Mouse (Mus musculus) gastrocnemius, adult 2 months (tissue): Measurements from ENCODE around the gene Scfd2. TPM values are rescaled to one million over a fixed set of nuclear protein-coding genes. Genes with fewer than 3 reads are reported as not detected.

Source experiments
- DNase-seq: peaks from one replicate; pipeline ENCODE4 v3.0.0; 2022
- H3K27ac ChIP-seq: fragments of 200-600 bp; 2 replicates; pipeline ENCODE4 v1.8.1; 2022; ENCODE audit warnings: mild to moderate bottlenecking
- H3K4me3 ChIP-seq: fragments of 200-600 bp; 2 replicates; pipeline ENCODE4 v1.8.1; 2022; ENCODE audit warnings: mild to moderate bottlenecking, moderate library complexity
- CTCF ChIP-seq: fragments of 200-600 bp; IDR thresholded peaks from 2 replicates; pipeline ENCODE4 v1.8.1; 2022; ENCODE audit warnings: antibody characterized with exemption, mild to moderate bottlenecking, moderate library complexity
- intact Hi-C: fragments of 180-260 bp; cut with DNase I; formaldehyde crosslinking; loops from one replicate; pipeline ENCODE4 v1.15.1; 2025
- total RNA-seq, 2 experiments: library from RNA; stranded (reverse); gene quantifications; 2 replicates each; pipeline ENCODE4 v1.2.3; 2021

Gene Scfd2
- total RNA-seq, 2 experiments from 2014 or later: 10.3 to 11.7 TPM

DNA sequence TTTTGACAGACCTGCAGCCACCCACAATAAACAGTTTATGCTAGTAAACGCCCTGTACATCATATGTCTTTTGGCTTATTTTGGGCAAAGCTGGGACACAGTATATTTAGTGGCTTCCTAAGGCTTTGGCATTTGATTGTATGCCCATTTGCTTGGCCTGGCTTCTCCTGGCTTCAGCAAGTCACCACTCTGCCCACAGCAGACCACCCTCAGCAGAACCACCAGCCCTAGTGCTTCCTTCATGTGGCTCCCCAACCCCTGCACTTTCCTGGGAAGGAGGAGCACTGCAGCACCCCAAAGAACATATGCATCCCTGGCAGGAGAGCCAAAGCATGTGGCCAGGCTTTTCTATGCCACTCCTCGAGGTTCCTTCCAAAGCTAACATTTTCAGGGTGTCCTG is 188.5 kb downstream of the Scfd2 start:
- Histone ChIP-seq H3K27ac (no peak overlapping the region), H3K4me3 (no peak overlapping the region)
- no peak for DNase-seq
- intact Hi-C loops: no loop called here
- no peak for TF ChIP-seq CTCF

DNA sequence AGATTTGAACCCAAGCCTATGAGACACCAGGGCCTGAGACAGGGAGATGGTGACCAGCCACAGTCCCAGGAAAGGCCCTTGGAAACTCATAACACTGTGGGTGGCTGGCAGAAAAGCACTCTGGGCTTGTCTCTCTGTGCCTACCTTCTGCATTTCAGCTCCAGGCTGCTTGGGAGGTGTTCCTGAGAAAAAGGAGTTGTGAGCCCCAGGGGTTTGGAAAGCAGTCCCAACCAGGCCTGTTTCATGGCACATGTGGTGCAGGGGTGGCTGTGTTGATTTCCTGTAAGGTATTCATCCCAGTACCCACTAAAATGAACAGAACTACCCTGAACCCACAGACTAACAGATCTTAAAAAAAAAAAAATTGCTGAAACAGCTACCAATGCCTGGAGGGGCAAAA is 189.0 kb downstream of the Scfd2 start:
- intact Hi-C loops: no loop called here
- DNase-seq: no peak
- no peak overlapping the region for H3K27ac ChIP-seq
- TF ChIP-seq CTCF: no peak
- H3K4me3 ChIP-seq: no peak overlapping the region

DNA sequence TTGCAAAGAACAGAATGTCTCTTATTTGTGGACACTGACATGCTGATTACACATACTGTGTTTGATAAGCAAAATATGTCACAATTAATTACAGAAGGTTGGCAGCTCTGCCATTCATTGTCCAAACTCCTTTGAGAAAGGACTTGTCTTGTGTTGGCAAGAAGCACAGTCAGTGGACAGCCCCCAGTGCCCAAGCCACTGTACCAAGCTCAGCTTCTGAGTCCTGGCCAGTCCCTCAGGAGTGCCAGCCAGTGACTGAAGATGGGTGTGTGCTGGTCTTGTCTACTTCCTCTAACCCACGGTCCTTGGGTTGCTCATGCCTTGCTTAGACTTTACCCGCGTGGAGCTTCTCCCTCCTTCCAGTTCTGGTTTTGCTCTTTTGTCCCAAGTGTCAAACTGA is 194.1 kb downstream of the Scfd2 start:
- intact Hi-C loops: no loop called here
- TF ChIP-seq CTCF: no peak
- H3K27ac ChIP-seq: no peak overlapping the region
- no peak overlapping the region for H3K4me3 ChIP-seq
- DNase-seq: no peak

DNA sequence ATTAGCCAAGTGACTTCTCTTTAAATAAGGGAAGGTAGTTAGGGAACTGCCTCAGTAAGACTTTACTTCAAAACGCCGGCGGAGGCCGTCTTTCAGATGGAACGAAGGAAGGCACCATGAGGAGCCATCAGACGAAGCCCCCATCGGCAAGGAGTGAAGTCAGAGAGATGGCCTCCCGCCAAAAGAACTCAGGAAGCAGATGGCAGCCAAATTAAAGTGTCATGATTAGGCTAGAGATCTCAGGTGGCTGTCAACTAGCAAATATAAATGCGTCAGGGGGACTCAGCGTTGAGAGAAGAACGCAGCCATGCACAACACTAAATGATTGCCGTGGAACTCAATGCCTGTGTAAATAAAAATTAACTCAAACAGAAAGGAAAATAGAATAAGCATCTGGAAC is 194.8 kb downstream of the Scfd2 start:
- DNase-seq: no peak
- no peak overlapping the region for H3K4me3 ChIP-seq
- intact Hi-C loops: no loop called here
- H3K27ac ChIP-seq: no peak overlapping the region
- no peak for TF ChIP-seq CTCF

DNA sequence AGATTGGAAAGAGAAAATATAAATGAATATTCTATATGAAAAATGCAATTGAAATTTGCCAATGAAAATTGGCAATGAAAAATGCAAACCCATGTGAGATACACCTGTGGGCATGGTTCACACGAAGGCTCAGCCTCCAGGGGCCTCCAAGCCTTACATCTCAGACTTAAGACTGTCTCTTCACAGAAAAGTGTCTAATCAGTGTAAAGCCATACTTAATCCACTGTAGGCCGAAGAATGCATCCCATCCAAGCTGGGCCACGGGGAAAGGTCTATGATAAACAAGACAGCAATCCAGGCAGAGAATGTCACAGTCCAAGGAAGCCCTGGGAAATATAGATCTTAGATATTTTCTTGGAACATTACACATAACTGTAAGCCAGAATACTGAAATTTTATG is 198.3 kb downstream of the Scfd2 start:
- no peak for DNase-seq
- Histone ChIP-seq H3K4me3 (no peak overlapping the region), H3K27ac (no peak overlapping the region)
- no peak for TF ChIP-seq CTCF
- intact Hi-C loops: no loop called here

DNA sequence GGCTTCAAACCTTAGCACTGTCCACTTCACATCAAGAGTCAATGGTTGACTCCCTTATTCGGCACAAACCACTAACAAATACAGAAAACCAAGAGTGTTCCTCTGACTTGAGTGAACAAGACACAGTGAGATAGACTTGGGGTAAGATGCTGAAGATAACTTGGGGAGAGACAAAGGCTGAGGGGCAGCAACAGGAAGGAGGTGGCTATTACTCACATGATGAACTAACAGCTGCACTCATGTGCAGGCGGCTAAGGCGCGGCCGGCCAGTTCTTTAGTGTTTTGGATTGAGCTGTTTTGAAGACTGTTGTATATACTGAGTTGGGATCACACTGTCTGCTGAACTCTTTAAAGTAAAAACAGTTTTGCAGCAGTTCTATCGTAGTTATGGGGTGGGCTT is 205.3 kb downstream of the Scfd2 start:
- no peak for TF ChIP-seq CTCF
- H3K4me3 ChIP-seq: no peak overlapping the region
- intact Hi-C loops: no loop called here
- DNase-seq: no peak
- H3K27ac ChIP-seq: no peak overlapping the region

DNA sequence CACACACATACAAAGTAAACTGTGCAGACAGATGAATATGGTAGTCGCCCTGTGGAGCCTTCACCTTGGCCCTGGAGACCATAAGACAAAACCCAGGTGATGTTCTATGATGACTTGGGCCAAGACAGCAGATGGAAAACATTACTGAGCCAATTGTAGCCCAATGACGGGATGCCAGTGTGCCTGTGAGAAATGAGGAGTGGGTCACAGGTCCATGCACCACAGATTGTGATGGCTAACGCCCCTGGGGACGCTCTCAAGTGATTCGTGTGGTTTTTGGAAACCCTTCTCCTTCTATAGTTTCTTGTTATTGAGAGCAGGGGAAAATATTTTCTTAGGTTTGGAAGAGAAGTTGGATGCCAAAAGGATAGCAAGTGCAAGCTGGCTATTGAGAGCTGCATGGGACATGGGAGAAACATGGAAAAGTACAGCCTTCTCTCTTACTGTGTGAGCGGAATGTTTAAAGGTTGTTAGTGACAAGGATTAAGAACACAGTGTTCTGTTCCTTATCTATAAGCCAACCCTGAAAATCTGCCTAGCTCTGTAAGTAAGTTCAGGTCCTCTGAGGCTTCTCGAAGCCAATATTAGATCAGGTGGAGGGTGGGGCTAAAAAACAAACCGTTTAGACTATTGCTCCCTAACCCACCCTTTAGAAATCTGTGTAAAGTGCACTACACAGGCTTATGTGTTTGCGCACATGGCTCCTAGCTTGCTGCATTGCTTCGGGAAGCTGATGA is 210.4 kb downstream of the Scfd2 start:
- 0 out of 2 replicates have a peak overlapping the region, but pooled peaks have one; percentile 25 for H3K27ac ChIP-seq
- TF ChIP-seq CTCF: no peak
- DNase-seq: no peak
- no peak overlapping the region for H3K4me3 ChIP-seq
- intact Hi-C loops: no loop called here

DNA sequence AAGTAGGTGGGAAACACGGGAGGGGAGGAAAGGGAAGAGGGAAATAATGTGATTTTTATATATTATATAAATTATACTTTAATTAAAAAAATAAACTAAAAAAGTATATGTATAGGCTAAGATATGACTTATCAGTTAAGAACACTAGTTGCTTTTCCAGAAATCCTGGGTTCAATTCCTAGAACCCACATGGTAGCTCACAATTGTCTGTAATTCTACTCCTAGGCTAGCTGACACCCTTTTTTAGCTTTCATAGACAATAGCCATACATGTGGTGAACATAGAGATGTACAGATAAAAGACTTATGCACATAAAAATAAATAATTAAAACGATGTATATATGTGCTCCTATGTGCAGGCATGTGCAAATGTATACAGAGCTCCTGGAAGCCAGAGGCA is 212.0 kb downstream of the Scfd2 start:
- no peak overlapping the region for H3K27ac ChIP-seq
- TF ChIP-seq CTCF: no peak
- H3K4me3 ChIP-seq: no peak overlapping the region
- DNase-seq: no peak
- intact Hi-C loops: loop anchor here (10.0 kb wide), 1 partner anchor 215 kb away; the partner anchor contains the start of genes Fip1l1 and Scfd2

DNA sequence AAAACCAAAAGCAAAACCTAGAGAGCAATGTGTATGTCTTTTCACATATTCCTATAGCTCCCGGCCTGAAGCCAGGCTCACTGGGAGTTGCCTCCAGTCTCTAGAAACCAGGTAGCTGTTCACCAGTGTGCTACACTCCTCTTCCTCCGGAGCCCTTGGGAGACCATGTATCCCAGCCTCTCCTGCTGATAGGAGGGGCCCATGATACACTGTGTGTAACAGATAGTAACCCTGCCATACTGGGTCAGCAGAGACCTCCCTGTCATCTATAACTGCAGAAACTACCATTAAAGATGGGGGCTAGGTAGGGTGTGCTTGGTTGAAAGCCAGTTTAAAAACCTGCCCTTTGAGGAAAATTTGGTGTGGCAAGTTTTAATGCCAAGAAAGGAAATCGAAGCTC is 214.4 kb downstream of the Scfd2 start:
- intact Hi-C loops: loop anchor here (10.0 kb wide), 1 partner anchor 218 kb away; the partner anchor contains the start of genes Fip1l1 and Scfd2
- H3K27ac ChIP-seq: no peak overlapping the region
- TF ChIP-seq CTCF: no peak
- no peak overlapping the region for H3K4me3 ChIP-seq
- DNase-seq: no peak

DNA sequence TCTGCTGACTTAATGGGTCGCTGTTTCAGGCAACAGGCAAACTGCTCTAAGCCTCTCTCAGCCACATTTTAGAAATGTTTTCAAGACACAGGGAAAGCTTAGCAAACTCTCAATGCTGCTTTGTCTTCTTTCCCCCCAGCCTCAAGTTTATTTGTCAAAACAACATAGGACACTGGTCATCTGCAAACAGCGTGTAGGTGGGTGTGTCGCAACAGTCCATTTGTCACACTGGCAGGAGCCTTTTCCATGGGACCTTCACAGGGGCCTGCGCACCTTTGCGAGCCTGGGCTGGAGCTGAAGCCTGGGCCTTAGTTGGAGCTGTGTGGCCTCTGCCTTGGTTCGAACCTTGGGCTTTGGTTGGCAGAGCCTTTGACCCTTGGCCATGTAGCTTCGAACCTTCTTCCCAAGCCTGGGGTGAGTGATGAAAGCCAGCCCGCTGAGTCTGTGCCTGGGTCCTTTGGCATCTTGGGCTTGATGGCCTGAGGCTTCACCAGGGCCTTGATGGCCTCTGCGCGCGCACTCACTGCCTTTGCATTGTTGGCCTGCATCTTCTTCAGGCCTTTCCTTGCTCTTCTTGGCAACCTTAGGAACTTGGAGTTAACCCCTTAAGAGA is 215.1 kb downstream of the Scfd2 start:
- intact Hi-C loops: loop anchor here (10.0 kb wide), 1 partner anchor 218 kb away; the partner anchor contains the start of genes Fip1l1 and Scfd2
- TF ChIP-seq CTCF: no peak
- Histone ChIP-seq H3K27ac (peak overlapping the region; percentile 55), H3K4me3 (no peak overlapping the region)
- DNase-seq: no peak

DNA sequence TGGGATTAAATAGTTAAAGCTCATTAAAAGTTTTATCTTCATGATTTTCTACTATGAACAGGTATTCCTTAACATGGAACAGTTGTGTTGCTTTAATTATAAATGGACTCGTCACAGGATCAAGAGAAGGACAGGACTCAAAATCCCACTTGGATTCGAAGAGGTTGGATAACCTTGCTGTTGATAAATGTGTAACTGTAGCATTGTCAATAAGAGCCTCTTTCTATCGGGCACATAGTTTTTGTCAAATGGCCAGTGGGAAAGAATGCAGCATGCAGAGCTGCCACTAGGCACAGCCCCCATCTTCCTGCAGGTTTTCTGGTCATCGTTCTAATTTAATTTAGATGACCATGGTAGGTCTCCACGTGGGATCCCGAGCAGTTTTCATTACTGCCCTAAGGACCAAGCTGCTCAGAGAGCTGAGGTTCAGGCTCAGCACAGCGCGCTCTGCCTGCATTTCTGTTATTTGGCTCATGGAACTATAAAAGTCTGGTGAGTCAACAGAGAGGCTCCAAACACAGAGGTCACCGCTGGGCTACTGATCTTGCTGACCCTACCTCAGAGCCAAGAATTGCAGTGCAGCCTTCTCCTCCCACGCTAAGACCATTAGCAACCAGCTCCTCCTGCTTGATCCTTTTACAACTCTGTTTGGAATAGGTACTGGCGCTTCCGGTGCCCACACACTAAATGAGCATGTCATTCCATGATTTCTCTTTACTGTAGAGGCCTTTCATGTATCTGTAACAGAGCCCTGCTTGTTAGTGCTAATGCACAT is 215.9 kb downstream of the Scfd2 start:
- Histone ChIP-seq H3K4me3 (no peak overlapping the region), H3K27ac (peak overlapping the region; percentile 55)
- peak; percentile 71 for DNase-seq
- TF ChIP-seq CTCF: no peak
- intact Hi-C loops: loop anchor here (10.0 kb wide), 1 partner anchor 219 kb away; the partner anchor contains the start of genes Fip1l1 and Scfd2

DNA sequence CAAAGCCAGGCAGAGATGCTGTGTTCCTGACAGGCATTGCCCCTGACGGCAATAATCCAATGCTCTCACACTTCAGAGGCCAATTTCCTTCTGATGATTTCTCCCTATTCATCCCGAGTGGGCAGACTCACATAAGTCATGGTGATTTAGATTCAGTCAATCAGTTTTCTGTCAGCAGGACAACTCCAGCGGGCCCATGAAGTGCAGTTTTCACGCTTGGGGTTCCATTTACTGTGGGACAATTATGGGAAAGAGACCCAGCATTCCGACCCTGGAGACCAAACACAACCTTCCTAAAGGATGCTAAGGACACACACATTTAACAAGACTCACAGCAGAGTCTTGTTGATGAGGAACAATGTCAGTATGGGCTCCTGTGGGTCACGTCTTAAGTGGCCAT is 217.1 kb downstream of the Scfd2 start:
- Histone ChIP-seq H3K4me3 (no peak overlapping the region), H3K27ac (no peak overlapping the region)
- intact Hi-C loops: loop anchor here (5.0 to 10.0 kb wide), 2 partner anchors 118 to 220 kb away; partner anchors contain the start of genes Fip1l1 and Scfd2
- TF ChIP-seq CTCF: no peak
- DNase-seq: no peak

DNA sequence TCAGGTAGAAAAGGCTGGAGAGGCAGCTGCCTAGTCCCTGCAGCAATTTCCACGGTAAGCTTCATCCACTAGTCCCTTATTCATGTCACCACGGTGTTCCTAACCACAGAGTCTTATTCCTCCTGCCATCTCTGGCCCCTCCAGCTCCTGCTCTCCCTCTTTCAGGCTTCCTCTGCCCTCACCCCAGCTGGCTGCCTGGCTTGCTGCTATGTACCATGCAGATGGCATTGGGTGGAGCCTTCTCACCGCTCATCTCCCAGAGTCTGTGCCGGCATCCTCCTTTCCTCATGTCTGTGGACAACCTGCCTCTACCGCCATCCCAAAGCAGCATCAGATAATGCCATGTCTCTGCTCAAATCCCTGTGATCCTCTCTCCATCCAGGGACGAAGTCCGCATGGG is 218.0 kb downstream of the Scfd2 start:
- Histone ChIP-seq H3K4me3 (no peak overlapping the region), H3K27ac (no peak overlapping the region)
- DNase-seq: no peak
- TF ChIP-seq CTCF: no peak
- intact Hi-C loops: loop anchor here (5.0 to 10.0 kb wide), 2 partner anchors 119 to 221 kb away; partner anchors contain the start of genes Fip1l1 and Scfd2
